Mouse (Mus musculus) hindbrain, embryonic 11.5 days (tissue): ENCODE measurements around the gene Klhl22. TPM values are rescaled to one million over a fixed set of nuclear protein-coding genes. Genes with fewer than 3 reads are reported as not detected.

ENCODE experiments used
- ATAC-seq: fragments of 200-750 bp; cut with Nextera tagmentation; 2 replicates; pipeline ENCODE4 v1.8.0; 2017; ENCODE audit warnings: mild to moderate bottlenecking, moderate TSS enrichment, moderate library complexity; ENCODE audit not compliant: low FRiP score
- DNase-seq: peaks from one replicate; pipeline ENCODE4 v3.0.0-alpha.2; 2015; ENCODE audit warnings: low spot score
- H3K27ac ChIP-seq: fragments of 300-500 bp; sonication (generic); 2 replicates; pipeline ENCODE4 v1.5.1; 2014; ENCODE audit warnings: mild to moderate bottlenecking, low read depth, low read length
- H3K27me3 ChIP-seq: fragments of 300-500 bp; sonication (generic); 2 replicates; pipeline ENCODE4 v1.6.1; 2014; ENCODE audit warnings: mild to moderate bottlenecking, low read length, moderate library complexity, mixed read lengths; ENCODE audit not compliant: control insufficient read depth, insufficient read depth
- H3K36me3 ChIP-seq: fragments of 300-500 bp; sonication (generic); 2 replicates; pipeline ENCODE4 v1.6.1; 2014; ENCODE audit warnings: mild to moderate bottlenecking, low read length, moderate library complexity, mixed read lengths; ENCODE audit not compliant: control insufficient read depth, insufficient read depth
- H3K4me1 ChIP-seq: fragments of 300-500 bp; sonication (generic); replicated peaks from 2 replicates; pipeline ENCODE4 v1.6.1; 2014; ENCODE audit warnings: low read length, mixed read lengths; ENCODE audit not compliant: control insufficient read depth, insufficient read depth
- H3K4me2 ChIP-seq: fragments of 300-500 bp; sonication (generic); replicated peaks from 2 replicates; pipeline ENCODE4 v1.6.1; 2014; ENCODE audit warnings: mild to moderate bottlenecking, low read depth, low read length
- H3K4me3 ChIP-seq: fragments of 300-500 bp; sonication (generic); 2 replicates; pipeline ENCODE4 v1.5.1; 2014; ENCODE audit warnings: low read depth, low read length
- H3K9ac ChIP-seq: fragments of 300-500 bp; sonication (generic); 2 replicates; pipeline ENCODE4 v1.6.1; 2014; ENCODE audit warnings: low read depth, low read length
- H3K9me3 ChIP-seq: fragments of 300-500 bp; sonication (generic); 2 replicates; pipeline ENCODE4 v1.6.1; 2016; ENCODE audit warnings: low read length; ENCODE audit not compliant: control insufficient read depth
- WGBS: fragments of 180-500 bp; shearing (Covaris S2); extraction: QIAGEN DNeasy Blood & Tissue Kit; methylation state at CpG from one replicate; pipeline ENCODE4 v1.1.7; 2014; 5-methylcytosine and 5-hydroxymethylcytosine counted together
- polyA plus RNA-seq: library from polyadenylated mRNA; unstranded; fragments of >200 nt; fragmentation: Nextera tagmentation; extraction: Ambion mirVana; gene quantifications from 2 replicates; pipeline ENCODE4 v1.2.1, GENCODE M21; 2014

The Klhl22 gene
- polyA plus RNA-seq, 1 experiment from 2014 or later, result 45.0 TPM

DNA sequence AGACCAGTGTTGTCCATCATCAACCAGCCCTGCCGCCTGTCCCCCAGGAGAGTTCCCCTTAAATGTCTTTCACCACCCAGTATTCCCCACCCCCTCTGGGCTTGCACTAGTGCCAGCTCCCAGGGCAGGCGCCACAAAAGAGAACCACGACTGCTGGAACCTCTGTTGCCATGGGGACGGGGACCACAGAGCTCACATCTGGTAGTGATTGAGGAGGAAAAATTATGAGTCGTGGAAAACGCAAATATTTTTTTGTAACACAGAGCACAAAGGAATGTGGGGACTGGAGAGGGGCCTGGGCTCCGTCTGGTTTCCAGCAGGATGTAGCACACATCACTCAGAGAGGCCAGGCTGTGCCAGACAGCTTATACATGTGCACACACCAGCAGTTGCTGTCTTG lies 50.3 kb downstream of the Klhl22 start:
- H3K27me3 ChIP-seq, result peaks cover 40% of the 10 kb centered on the region

DNA sequence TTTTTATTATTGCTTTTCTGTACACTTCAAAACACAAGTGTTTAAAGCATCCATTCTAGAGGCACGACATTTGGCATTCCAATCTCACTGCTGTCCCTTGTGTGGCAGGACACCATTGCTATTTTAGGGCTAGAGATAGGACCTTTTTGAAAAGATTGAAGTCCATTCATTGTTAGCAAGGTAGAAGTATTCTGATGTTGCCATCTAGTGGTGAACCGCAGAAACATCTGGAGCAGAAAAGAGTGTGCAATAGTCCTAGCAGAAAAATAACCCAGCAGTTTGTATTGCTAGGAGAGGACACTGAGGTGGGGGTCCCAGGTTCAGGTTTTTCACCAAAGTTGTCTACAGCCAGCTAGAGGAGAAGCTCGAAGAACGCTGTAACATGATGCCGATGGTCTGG lies 52.7 kb downstream of the Klhl22 start:
- no peaks in the 10 kb centered on the region for H3K36me3 ChIP-seq
- ATAC-seq (no peak), DNase-seq (peak; percentile 65)
- no peak overlapping the region for H3K27ac ChIP-seq
- peaks cover 29% of the 10 kb centered on the region for H3K27me3 ChIP-seq
- no peaks in the 10 kb centered on the region for H3K9me3 ChIP-seq
- WGBS, result 5% methylated on average over 5 of the region's 5 CpGs
- H3K4me1 ChIP-seq, result peaks cover 4% of the 10 kb centered on the region
- no peak overlapping the region for H3K4me2 ChIP-seq
- H3K4me3 ChIP-seq, result no peak overlapping the region
- no peak overlapping the region for H3K9ac ChIP-seq

More for the DNA sequence above, 50.3 kb downstream of the Klhl22 start:
- Histone ChIP-seq H3K9ac (no peak overlapping the region), H3K4me1 (peaks cover 10% of the 10 kb centered on the region), H3K4me2 (no peak overlapping the region), H3K27ac (0 out of 2 replicates have a peak overlapping the region, but pooled peaks have one; percentile 10), H3K4me3 (no peak overlapping the region), H3K36me3 (no peaks in the 10 kb centered on the region), H3K9me3 (no peaks in the 10 kb centered on the region)
- ATAC-seq (no peak), DNase-seq (peak; percentile 57)
- WGBS, result 22% methylated on average over 7 of the region's 7 CpGs

- Histone ChIP-seq H3K36me3 (no peaks in the 10 kb centered on the region), H3K4me1 (no peaks in the 10 kb centered on the region; the same call in 1 of the 2 replicates), H3K9me3 (no peaks in the 10 kb centered on the region), H3K4me3 (no peak overlapping the region), H3K4me2 (no peak overlapping the region), H3K9ac (no peak overlapping the region), H3K27me3 (peaks cover 23% of the 10 kb centered on the region), H3K27ac (no peak overlapping the region)
- WGBS, result 57% methylated on average over 4 of the region's 4 CpGs
- DNase-seq, result no peak
- ATAC-seq, result no peak
Observed at GRCm38 (mm10) chr16:17813173-17813572, 53.8 kb downstream of the Klhl22 start.

DNA sequence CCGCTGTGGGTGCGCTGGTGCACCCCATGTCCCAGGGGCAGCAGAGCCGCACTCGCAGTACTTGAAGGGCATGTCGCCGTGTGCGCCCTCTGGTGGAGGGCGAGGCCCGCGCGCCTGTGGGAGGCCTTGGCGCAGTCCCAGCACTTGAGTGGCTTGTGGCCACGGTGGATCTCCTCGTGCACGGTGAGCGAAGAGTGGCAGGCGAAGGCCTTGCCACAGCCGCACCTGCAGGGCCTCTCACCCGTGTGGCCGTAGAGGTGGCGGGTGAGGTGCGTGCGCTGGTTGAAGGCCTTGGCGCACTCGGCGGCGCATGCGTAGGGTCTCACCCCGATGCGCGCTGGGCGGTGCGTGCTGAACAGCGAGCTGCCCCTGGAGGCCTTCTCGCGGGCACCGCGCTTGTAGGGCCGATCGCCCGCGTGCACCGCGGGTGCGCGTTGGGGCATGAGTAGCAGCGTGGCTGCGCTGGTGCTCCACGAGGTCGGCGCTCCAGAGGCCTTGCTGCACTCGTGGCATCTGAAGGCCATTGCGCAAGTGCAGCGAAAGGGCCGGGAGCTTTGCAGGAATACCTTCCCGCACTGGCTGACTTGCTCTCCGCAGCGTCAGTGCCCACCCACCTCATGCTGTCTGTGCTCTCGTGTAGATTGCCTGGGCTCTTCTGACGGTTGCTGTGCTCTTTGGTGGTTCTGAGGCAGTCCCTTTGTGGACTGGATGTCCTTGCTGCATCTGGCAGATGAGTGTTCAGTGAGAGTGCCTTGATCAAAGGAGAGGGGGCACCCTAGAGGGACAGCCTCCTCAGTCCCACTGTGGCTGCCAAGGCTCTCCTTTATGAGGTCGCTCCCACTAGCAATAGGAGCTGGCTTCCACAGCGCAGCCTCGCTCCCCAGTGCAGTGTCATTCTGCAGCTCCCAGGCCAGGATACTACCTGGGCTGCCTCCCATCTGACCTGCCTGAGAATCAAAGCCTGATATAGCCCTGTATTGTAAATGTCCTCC lies 56.3 kb downstream of the Klhl22 start:
- Histone ChIP-seq H3K9me3 (no peaks in the 10 kb centered on the region), H3K9ac (peak overlapping the region; percentile 63), H3K27ac (no peak overlapping the region), H3K4me1 (no peaks in the 10 kb centered on the region), H3K4me3 (peak overlapping the region; percentile 44), H3K27me3 (peaks cover 15% of the 10 kb centered on the region), H3K36me3 (no peaks in the 10 kb centered on the region), H3K4me2 (peak overlapping the region; percentile 90)
- peak; percentile 88 for DNase-seq
- ATAC-seq, result peak; percentile 90
- WGBS, result 2% methylated on average over 61 of the region's 63 CpGs

GRCm38 (mm10) chr16:17816528-17816927 lies 57.1 kb downstream of the Klhl22 start:
- Histone ChIP-seq H3K4me2 (no peak overlapping the region), H3K9me3 (no peaks in the 10 kb centered on the region), H3K9ac (no peak overlapping the region), H3K36me3 (no peaks in the 10 kb centered on the region), H3K27ac (no peak overlapping the region), H3K27me3 (peaks cover 16% of the 10 kb centered on the region), H3K4me3 (no peak overlapping the region), H3K4me1 (no peaks in the 10 kb centered on the region)
- 79% methylated on average over 8 of the region's 8 CpGs for WGBS
- no peak for DNase-seq
- ATAC-seq, result no peak

GRCm38 (mm10) chr16:17826500-17826899 lies 67.1 kb downstream of the Klhl22 start:
- Histone ChIP-seq H3K27ac (no peak overlapping the region), H3K4me2 (no peak overlapping the region), H3K4me1 (peaks cover under 1% of the 10 kb centered on the region; the same call in 1 of the 2 replicates), H3K36me3 (no peaks in the 10 kb centered on the region), H3K27me3 (peaks cover 11% of the 10 kb centered on the region), H3K4me3 (no peak overlapping the region), H3K9ac (no peak overlapping the region), H3K9me3 (no peaks in the 10 kb centered on the region)
- WGBS, result 88% methylated on average over 2 of the region's 2 CpGs
- DNase-seq (no peak), ATAC-seq (no peak)

- Histone ChIP-seq H3K9ac (no peak overlapping the region), H3K36me3 (no peaks in the 10 kb centered on the region), H3K4me3 (no peak overlapping the region), H3K9me3 (no peaks in the 10 kb centered on the region), H3K27ac (no peak overlapping the region), H3K27me3 (peaks cover 29% of the 10 kb centered on the region), H3K4me2 (no peak overlapping the region), H3K4me1 (peaks cover 3% of the 10 kb centered on the region)
- DNase-seq (no peak), ATAC-seq (no peak)
- 92% methylated on average over 2 of the region's 2 CpGs for WGBS
Observed at GRCm38 (mm10) chr16:17828229-17828628, 68.8 kb downstream of the Klhl22 start.

DNA sequence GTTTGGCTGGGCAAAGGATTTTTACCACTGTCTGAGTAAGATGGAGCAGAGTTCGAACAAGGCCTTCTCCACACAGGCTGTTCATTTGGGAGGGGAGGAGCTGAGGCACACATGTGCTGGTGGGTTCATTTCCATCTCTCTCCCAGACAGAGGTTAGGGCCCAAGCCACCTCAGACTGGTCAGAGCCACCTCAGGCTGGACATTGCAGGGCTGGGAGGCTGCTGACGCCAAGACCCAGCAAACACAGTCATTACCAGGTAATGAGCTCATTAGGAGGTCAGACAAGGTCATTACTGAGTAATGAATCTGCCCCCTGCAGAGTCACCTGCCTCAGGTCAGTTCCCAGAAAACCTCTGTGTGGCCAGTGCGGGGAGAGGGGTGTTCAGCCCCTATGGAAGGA lies 69.4 kb downstream of the Klhl22 start:
- Histone ChIP-seq H3K4me3 (no peak overlapping the region), H3K4me2 (no peak overlapping the region), H3K9me3 (no peaks in the 10 kb centered on the region), H3K4me1 (peaks cover 3% of the 10 kb centered on the region), H3K9ac (no peak overlapping the region), H3K36me3 (no peaks in the 10 kb centered on the region), H3K27me3 (peaks cover 35% of the 10 kb centered on the region), H3K27ac (no peak overlapping the region)
- ATAC-seq (no peak), DNase-seq (no peak)
- WGBS, result 81% methylated on average over 3 of the region's 3 CpGs
